Mouse (Mus musculus): ENCODE measurements around the gene Pola1. TPM values are rescaled to one million over a fixed set of nuclear protein-coding genes. Genes with fewer than 3 reads are reported as not detected.

Pola1 gene
- polyA plus RNA-seq, 1 experiment from 2014 or later, result 5.3 TPM

DNA sequence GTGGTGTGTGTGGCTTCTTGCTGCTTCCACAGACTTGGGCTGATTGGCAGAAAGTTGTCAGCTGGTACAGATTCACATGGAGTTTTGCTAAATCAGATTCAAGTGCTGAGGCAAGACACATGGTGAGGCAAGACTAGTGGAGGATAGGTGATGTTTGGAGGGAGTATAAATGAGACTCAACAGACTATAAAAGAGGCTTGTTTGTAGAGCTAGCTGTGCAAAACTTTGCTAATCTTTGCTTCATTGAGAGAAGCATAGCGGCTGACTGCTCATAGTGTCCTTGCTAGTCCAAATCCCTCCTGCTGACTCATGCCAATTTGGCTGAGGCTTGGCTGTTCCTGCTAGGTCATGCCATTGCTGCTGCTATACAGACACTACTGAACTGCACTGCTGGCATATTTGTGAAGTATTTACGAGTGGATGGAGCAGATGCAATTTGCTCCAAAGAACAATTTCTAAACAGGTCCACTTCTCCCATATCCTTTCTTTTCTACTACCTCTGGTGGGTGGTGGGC is 3.0 kb upstream of the Pola1 start:
- 67% methylated on average over 2 of the region's 2 CpGs for WGBS (ENCODE audit: insufficient replicate concordance)
- no peak for DNase-seq
- Histone ChIP-seq H3K4me2 (ENCODE audit: low read depth, low read length) (no peak overlapping the region), H3K27me3 (ENCODE audit: insufficient read depth, low read length) (no peaks in the 10 kb centered on the region), H3K36me3 (replicated peaks; ENCODE audit: insufficient read depth, low read length) (no peaks in the 10 kb centered on the region), H3K9ac (replicated peaks) (no peak overlapping the region), H3K27ac (ENCODE audit: low read depth) (no peak overlapping the region), H3K9me3 (ENCODE audit: low read length) (no peaks in the 10 kb centered on the region), H3K4me3 (ENCODE audit: low read depth, low read length) (no peak overlapping the region), H3K4me1 (ENCODE audit: insufficient read depth) (peaks cover 4% of the 10 kb centered on the region; the same call in 1 of the 2 replicates)
- TF ChIP-seq EP300 (IDR thresholded peaks at IDR 0.05; ENCODE audit: low read depth) (no peak), CTCF (IDR thresholded peaks at IDR 0.05; ENCODE audit: low read depth) (no peak)
- ATAC-seq, result no peak

- Histone ChIP-seq H3K4me1 (ENCODE audit: insufficient read depth) (peaks cover 4% of the 10 kb centered on the region; the same call in 1 of the 2 replicates), H3K9ac (replicated peaks) (no peak overlapping the region), H3K36me3 (replicated peaks; ENCODE audit: insufficient read depth, low read length) (no peaks in the 10 kb centered on the region), H3K27ac (ENCODE audit: low read depth) (no peak overlapping the region), H3K27me3 (ENCODE audit: insufficient read depth, low read length) (no peaks in the 10 kb centered on the region), H3K4me3 (ENCODE audit: low read depth, low read length) (peak overlapping the region; percentile 74), H3K4me2 (ENCODE audit: low read depth, low read length) (peak overlapping the region; percentile 78), H3K9me3 (ENCODE audit: low read length) (no peaks in the 10 kb centered on the region)
- no peak for TF ChIP-seq CTCF (IDR thresholded peaks at IDR 0.05; ENCODE audit: low read depth)
- TF ChIP-seq EP300 (IDR thresholded peaks at IDR 0.05; ENCODE audit: low read depth), result no peak
- no peak for DNase-seq
- ATAC-seq, result no peak
- 48% methylated on average over 1 of the region's 1 CpGs for WGBS (ENCODE audit: insufficient replicate concordance)
These were observed 1.7 kb downstream of the Pola1 start for GRCm38 (mm10) chrX:93630256-93630655.

DNA sequence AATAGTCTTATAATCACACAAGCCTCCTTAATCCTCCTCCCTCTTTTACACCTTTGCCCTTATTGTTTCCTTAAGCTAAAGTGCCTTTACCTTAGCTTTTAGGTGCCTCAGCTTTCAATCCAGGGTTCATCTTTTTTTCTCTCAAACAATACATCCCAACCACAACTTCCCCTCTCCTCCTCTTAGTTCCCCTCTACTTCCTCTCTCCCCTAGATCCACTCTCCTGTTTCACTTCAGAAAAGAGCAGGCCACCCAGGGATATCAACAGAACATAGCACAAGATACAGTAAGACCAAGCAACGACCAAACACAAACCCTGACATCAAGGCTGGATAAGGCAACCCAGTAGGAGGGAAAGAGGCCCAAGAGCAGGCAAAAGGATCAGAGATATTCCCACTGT is 29.7 kb downstream of the Pola1 start:
- 52% methylated on average over 1 of the region's 1 CpGs for WGBS (ENCODE audit: insufficient replicate concordance)
- no peaks in the 10 kb centered on the region for H3K9me3 ChIP-seq (ENCODE audit: low read length)
- TF ChIP-seq CTCF (IDR thresholded peaks at IDR 0.05; ENCODE audit: low read depth) (no peak), EP300 (IDR thresholded peaks at IDR 0.05; ENCODE audit: low read depth) (no peak)
- H3K36me3 ChIP-seq (replicated peaks; ENCODE audit: insufficient read depth, low read length), result 0 out of 2 replicates have a peak, but pooled peaks cover 2% of the 10 kb centered on the region
- no peak overlapping the region for H3K4me3 ChIP-seq (ENCODE audit: low read depth, low read length)
- no peak overlapping the region for H3K9ac ChIP-seq (replicated peaks)
- H3K4me2 ChIP-seq (ENCODE audit: low read depth, low read length), result no peak overlapping the region
- ATAC-seq, result no peak
- DNase-seq, result no peak
- H3K27ac ChIP-seq (ENCODE audit: low read depth), result no peak overlapping the region
- no peaks in the 10 kb centered on the region for H3K4me1 ChIP-seq (ENCODE audit: insufficient read depth)
- no peaks in the 10 kb centered on the region for H3K27me3 ChIP-seq (ENCODE audit: insufficient read depth, low read length)

DNA sequence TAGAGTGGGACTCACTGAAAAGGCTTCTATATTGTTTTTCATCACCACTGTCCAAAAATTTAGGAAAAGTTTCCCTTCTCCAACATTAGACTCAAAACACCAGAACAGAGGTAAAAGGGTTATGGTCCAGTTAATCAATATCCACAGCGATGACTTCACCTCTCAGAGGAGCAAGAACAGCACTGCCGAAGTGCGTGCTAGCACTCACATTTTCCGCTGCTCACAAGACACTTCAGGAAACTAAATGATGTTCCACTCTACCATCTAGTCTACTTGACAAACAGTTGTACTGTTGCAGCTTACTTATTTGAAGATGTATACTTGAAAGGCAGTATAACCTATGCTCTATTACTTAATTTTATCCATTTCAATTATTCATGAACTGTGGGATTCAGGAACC is 37.7 kb downstream of the Pola1 start:
- Histone ChIP-seq H3K27me3 (ENCODE audit: insufficient read depth, low read length) (no peaks in the 10 kb centered on the region), H3K4me1 (ENCODE audit: insufficient read depth) (no peaks in the 10 kb centered on the region), H3K4me3 (ENCODE audit: low read depth, low read length) (no peak overlapping the region), H3K9me3 (ENCODE audit: low read length) (no peaks in the 10 kb centered on the region), H3K36me3 (replicated peaks; ENCODE audit: insufficient read depth, low read length) (peaks cover 6% of the 10 kb centered on the region; the same call in 1 of the 2 replicates), H3K4me2 (ENCODE audit: low read depth, low read length) (no peak overlapping the region), H3K9ac (replicated peaks) (no peak overlapping the region), H3K27ac (ENCODE audit: low read depth) (no peak overlapping the region)
- ATAC-seq (no peak), DNase-seq (no peak)
- no peak for TF ChIP-seq EP300 (IDR thresholded peaks at IDR 0.05; ENCODE audit: low read depth)
- TF ChIP-seq CTCF (IDR thresholded peaks at IDR 0.05; ENCODE audit: low read depth), result no peak
- WGBS (ENCODE audit: insufficient replicate concordance), result 93% methylated on average over 4 of the region's 4 CpGs

DNA sequence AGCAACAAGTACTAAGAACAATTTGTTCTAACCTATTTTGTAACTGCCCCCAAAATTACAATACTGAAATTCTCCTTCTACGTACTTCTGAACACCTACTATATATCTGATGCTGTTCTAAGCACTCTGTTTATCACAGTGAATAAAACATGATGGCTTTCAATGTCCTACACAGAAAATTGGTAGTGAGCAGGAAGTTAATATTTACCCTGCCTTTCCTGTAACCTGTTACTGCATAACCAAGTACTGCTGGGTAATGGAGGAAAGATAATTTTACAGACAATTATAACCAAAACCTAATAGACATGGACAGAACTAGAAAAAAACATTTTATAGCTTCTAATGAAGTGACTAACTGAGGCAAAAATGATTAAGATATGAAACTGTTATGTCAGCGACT is 51.0 kb downstream of the Pola1 start:
- DNase-seq, result no peak
- no peak for ATAC-seq
- no peak for TF ChIP-seq CTCF (IDR thresholded peaks at IDR 0.05; ENCODE audit: low read depth)
- no peak for TF ChIP-seq EP300 (IDR thresholded peaks at IDR 0.05; ENCODE audit: low read depth)
- H3K4me1 ChIP-seq (ENCODE audit: insufficient read depth), result no peaks in the 10 kb centered on the region
- no peak overlapping the region for H3K27ac ChIP-seq (ENCODE audit: low read depth)
- no peak overlapping the region for H3K9ac ChIP-seq (replicated peaks)
- H3K27me3 ChIP-seq (ENCODE audit: insufficient read depth, low read length), result no peaks in the 10 kb centered on the region
- no peaks in the 10 kb centered on the region; the same call in 1 of the 2 replicates for H3K36me3 ChIP-seq (replicated peaks; ENCODE audit: insufficient read depth, low read length)
- no peak overlapping the region for H3K4me3 ChIP-seq (ENCODE audit: low read depth, low read length)
- no peaks in the 10 kb centered on the region for H3K9me3 ChIP-seq (ENCODE audit: low read length)
- no peak overlapping the region for H3K4me2 ChIP-seq (ENCODE audit: low read depth, low read length)
- 85% methylated on average over 2 of the region's 2 CpGs for WGBS (ENCODE audit: insufficient replicate concordance)

DNA sequence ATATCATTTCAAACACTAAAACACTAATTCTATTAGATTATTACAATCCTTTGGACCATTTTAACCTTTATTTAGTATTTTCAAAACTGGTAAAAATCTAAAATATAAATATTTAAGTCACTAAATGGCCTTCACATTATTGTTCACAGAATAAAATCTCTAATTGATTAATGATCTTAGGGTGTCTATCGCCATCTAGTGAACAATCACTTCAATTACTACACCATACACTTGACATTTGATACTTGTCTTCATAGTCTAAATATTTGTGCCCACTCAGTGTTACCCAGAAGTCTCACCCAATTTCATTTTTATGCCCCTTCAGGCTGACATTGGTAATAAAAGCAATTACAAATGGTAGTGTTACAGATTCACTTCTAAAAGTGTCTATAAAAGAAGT is 74.8 kb downstream of the Pola1 start:
- H3K4me1 ChIP-seq (ENCODE audit: insufficient read depth), result no peaks in the 10 kb centered on the region
- DNase-seq, result no peak

More for the DNA sequence above, 74.8 kb downstream of the Pola1 start:
- Histone ChIP-seq H3K9ac (replicated peaks) (no peak overlapping the region), H3K36me3 (replicated peaks; ENCODE audit: insufficient read depth, low read length) (no peaks in the 10 kb centered on the region), H3K4me3 (ENCODE audit: low read depth, low read length) (no peak overlapping the region), H3K27ac (ENCODE audit: low read depth) (no peak overlapping the region), H3K27me3 (ENCODE audit: insufficient read depth, low read length) (no peaks in the 10 kb centered on the region), H3K9me3 (ENCODE audit: low read length) (no peaks in the 10 kb centered on the region), H3K4me2 (ENCODE audit: low read depth, low read length) (no peak overlapping the region)
- WGBS (ENCODE audit: insufficient replicate concordance), result 38% methylated on average over 1 of the region's 1 CpGs
- TF ChIP-seq EP300 (IDR thresholded peaks at IDR 0.05; ENCODE audit: low read depth) (no peak), CTCF (IDR thresholded peaks at IDR 0.05; ENCODE audit: low read depth) (peak; percentile 46)
- no peak for ATAC-seq

All from liver, postnatal 0 days (tissue).